Mouse (Mus musculus): Measurements from ENCODE around the gene Mis12. TPM values are rescaled to one million over a fixed set of nuclear protein-coding genes. Genes with fewer than 3 reads are reported as not detected.

The Mis12 gene
- polyA plus RNA-seq, 1 experiment from 2014 or later: 22.6 TPM

Other genes starting within 250 kb of the Mis12 start
- 0.18 and 0.41 TPM in 2 replicates for gene Scimp, start 207.0 kb upstream of the Mis12 start, polyA plus RNA-seq (2015; fragmentation: Nextera tagmentation; extraction: Ambion mirVana)
- 17.6 and 18.6 TPM in 2 replicates for gene Rabep1, start 174.8 kb upstream of the Mis12 start, polyA plus RNA-seq (2015; fragmentation: Nextera tagmentation; extraction: Ambion mirVana)
- 67.4 and 78.9 TPM in 2 replicates for gene Nup88, start 49.6 kb upstream of the Mis12 start, polyA plus RNA-seq (2015; fragmentation: Nextera tagmentation; extraction: Ambion mirVana)
- 95.3 and 97.0 TPM in 2 replicates for gene Rpain, start 49.4 kb upstream of the Mis12 start, polyA plus RNA-seq (2015; fragmentation: Nextera tagmentation; extraction: Ambion mirVana)
- 321 and 342 TPM in 2 replicates for gene C1qbp, start 36.6 kb upstream of the Mis12 start, polyA plus RNA-seq (2015; fragmentation: Nextera tagmentation; extraction: Ambion mirVana)
- 7.5 and 10.2 TPM in 2 replicates for gene Dhx33, start 15.2 kb upstream of the Mis12 start, polyA plus RNA-seq (2015; fragmentation: Nextera tagmentation; extraction: Ambion mirVana)
- gene Derl2, start 230 bp downstream of the Mis12 start, polyA plus RNA-seq (2015; fragmentation: Nextera tagmentation; extraction: Ambion mirVana): 36.8 and 50.0 TPM in 2 replicates
- 5.0 and 6.3 TPM in 2 replicates for gene 6330403K07Rik, start 13.9 kb downstream of the Mis12 start, polyA plus RNA-seq (2015; fragmentation: Nextera tagmentation; extraction: Ambion mirVana)
- gene Nlrp1a, start 125.1 kb downstream of the Mis12 start, polyA plus RNA-seq (2015; fragmentation: Nextera tagmentation; extraction: Ambion mirVana): 0.10 and 0.12 TPM in 2 replicates
- not detected in 2 replicates for gene Nlrp1b, start 211.1 kb downstream of the Mis12 start, polyA plus RNA-seq (2015; fragmentation: Nextera tagmentation; extraction: Ambion mirVana)